Mouse (Mus musculus) brain, embryonic 14.5 days (tissue): ENCODE measurements around the gene Pax4. TPM values are rescaled to one million over a fixed set of nuclear protein-coding genes. Genes with fewer than 3 reads are reported as not detected.

Source experiments
- DNase-seq: peaks from one replicate; pipeline ENCODE4 v3.0.0-alpha.2; 2011; ENCODE audit warnings: low read depth
- CTCF ChIP-seq: fragments of 200-500 bp; IDR thresholded peaks from 2 replicates; pipeline ENCODE4 v1.5.1; 2012; ENCODE audit warnings: inconsistent platforms, mild to moderate bottlenecking, moderate library complexity, borderline replicate concordance; ENCODE audit not compliant: insufficient read depth, insufficient read length; ENCODE audit errors: extremely low read depth
- POLR2A ChIP-seq: fragments of 200-500 bp; IDR thresholded peaks from 2 replicates; pipeline ENCODE4 v1.6.1; 2012; ENCODE audit warnings: mild to moderate bottlenecking, inconsistent platforms, borderline replicate concordance; ENCODE audit not compliant: poor library complexity, insufficient read depth, insufficient read length, severe bottlenecking; ENCODE audit errors: extremely low read depth
- polyA plus RNA-seq: library from polyadenylated mRNA; depleted of rRNA; stranded (reverse); fragments of >200 nt; gene quantifications from 2 replicates; pipeline ENCODE4 v1.2.3, GENCODE M21; 2012

Pax4 gene
- polyA plus RNA-seq, 1 experiment, result not detected

DNA sequence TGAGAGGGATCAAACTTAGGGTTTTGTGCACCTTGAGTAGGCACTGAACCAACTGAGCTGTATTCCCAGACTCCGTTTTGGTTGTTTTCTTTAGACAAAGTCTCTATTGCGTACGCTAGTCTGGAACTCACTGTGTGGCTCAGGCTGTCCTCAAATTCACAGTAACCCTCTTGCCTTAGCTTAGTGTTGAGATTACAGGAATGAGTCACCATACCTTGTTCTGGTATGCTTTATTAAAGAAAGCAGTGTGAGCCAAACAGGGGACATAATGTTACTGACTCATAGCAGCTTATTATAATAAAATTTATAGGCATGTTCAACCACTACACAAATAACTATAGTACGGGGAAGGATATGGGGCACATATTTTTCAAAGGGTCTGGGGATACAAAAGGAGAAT is 25.1 kb upstream of the Pax4 start:
- DNase-seq, result no peak
- TF ChIP-seq POLR2A (no peak), CTCF (no peak)

GRCm38 (mm10) chr6:28471284-28472035 is 22.3 kb upstream of the Pax4 start:
- no peak for DNase-seq
- TF ChIP-seq POLR2A (no peak), CTCF (no peak)

DNA sequence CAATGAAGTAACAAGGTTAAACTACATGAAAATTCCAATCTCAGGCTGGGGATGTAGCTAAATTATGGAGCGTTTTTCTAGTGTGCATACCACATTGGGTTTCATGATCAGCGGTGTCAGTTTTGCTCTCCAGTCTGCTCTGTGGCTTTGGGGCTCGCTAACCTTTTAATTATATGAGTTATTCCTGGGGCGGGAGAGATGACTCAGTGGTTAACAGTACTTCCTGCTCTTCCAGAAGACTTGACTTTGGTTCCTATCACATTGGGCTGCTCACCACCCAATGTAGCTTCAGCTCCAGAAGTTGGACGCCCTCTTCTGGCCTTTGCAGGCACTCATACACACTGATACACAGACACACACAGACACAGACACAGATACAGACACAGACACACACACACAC is 21.5 kb upstream of the Pax4 start:
- TF ChIP-seq POLR2A (no peak), CTCF (no peak)
- no peak for DNase-seq

DNA sequence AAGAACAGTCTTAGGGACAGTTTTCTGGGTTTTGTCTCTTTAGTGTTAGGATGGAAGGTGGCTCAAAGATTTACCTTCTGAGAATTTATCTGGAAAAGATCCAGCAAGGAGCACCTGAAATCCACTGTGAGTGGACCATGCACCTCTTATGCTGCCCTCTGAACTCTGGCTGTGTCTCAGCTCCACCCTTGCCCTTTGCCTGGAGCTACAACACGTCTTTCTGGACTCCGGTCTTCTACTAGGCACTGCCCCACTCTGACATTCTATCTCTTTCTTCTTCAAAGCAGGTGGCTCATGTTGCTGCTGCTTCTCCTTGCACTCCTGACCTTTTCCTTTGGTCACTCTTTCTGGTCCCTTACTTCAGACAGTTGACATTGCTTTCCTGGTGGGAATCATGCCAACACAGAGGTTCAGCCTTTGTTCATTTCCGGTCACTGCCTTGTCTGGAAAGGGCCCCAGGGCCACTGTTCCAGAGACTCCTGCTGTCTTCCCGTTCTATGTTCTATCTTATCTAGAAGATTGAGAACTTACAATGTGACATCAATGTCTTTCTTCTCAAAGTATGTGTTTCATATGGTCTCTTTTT is 21.0 kb upstream of the Pax4 start:
- no peak for DNase-seq
- TF ChIP-seq CTCF (no peak), POLR2A (no peak)

GRCm38 (mm10) chr6:28464630-28465029 is 15.5 kb upstream of the Pax4 start:
- DNase-seq, result no peak
- no peak for TF ChIP-seq POLR2A

DNA sequence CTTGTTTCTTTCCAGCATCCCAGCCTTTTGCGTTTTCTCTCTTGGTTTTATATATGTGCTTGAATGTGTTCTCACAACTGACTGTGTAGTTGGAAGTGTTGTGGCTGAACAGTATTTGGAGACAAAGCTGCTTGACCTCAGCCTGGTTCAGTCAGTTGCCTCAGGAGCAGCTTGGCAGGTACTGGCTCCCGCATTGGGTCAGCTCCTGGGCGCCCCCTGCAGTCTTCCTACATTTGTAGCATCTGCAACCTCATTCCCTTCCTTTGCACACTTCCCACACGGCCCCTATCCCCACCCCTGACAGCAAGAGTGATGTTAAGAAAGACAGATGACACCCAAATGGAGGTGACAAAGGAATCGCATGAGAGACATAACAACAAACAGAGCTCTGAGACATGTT is 11.4 kb upstream of the Pax4 start:
- peak; percentile 52 for DNase-seq
- TF ChIP-seq POLR2A (no peak), CTCF (peak; percentile 54; the same call in 1 of the 2 replicates)

- DNase-seq, result no peak
- no peak for TF ChIP-seq POLR2A
- no peak for TF ChIP-seq CTCF
Measured at GRCm38 (mm10) chr6:28459221-28459668, 10.1 kb upstream of the Pax4 start.

DNA sequence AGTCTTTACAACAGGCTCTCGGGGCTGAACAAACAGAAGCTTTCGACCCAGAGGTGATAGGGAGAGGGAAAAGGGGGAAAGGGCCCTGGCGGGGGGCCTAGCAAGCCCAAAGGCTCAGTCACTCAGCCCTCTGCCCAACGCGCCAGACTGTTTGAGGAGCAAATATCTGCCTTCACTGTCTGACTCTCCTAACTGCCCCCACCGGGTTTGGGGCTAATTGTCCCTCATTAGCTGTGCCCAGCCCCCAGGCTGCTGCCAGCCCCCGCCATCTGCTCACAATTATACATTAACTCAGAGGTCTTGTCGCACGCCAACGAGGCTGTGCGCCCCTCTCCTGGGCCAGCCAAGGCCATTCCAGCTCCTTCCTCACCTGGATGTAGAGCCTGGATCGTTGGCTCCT is 1.8 kb upstream of the Pax4 start:
- peak; percentile 52 for DNase-seq
- TF ChIP-seq CTCF (no peak), POLR2A (no peak)

DNA sequence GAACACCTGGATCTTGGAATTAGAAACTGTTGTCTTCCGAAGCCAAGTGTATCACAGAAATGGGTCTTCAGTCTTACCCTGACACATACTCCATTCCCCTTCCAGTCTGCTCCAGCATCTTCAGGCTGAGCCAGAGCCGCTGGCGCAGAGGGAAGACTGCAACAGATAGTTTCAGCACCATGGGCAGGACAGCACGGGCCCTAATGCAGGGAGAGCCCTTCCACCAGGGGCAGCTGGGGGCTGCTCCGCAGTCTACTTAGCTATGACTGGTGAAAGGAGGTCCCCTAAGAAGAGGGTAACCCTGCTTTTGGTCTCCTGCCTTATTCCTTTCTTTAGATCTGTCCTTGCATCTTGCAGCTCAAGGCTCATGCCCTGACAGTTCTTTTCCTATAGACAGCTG is 1.3 kb upstream of the Pax4 start:
- TF ChIP-seq CTCF (no peak), POLR2A (no peak)
- DNase-seq, result no peak

GRCm38 (mm10) chr6:28447937-28448336 is 1.2 kb downstream of the Pax4 start:
- no peak for TF ChIP-seq POLR2A
- no peak for TF ChIP-seq CTCF
- peak; percentile 30 for DNase-seq

- DNase-seq, result no peak
- no peak for TF ChIP-seq POLR2A
- TF ChIP-seq CTCF, result no peak
Measured at GRCm38 (mm10) chr6:28431538-28431855, 17.7 kb downstream of the Pax4 start.
